ENCODE assay signal across 12 mouse cellular contexts in the genomic region with DNA sequence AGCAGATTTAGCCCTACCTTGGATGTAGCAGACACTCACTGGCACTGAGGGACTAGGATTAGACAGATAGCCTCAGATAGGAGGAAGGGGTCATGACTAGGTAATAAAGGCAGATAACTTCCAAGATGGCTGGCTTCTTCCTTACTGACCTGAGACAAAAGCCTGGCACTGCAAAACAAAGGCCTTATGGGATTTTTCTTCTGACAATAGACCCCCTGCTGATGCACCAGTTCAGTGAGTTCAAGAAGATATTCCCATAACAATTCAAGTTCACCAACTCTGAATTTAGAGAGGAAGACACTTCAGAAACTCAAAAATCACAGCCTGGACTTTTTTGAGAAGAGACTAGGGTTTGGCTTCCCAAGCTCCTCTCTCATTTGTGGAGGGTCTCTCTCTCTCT.
"Had no signal": no experiment of that assay in that cellular context is flagged by ENCODE, and none has a peak within 500 bp of the region (broad histone marks: within the 10 kb centered on the region; RNA-seq: fewer than 3 reads in every experiment).

No protein-coding gene starts in this region.

- DNase-seq: liver, postnatal 0 days; lung, embryonic 14.5 days; lung, postnatal 10 days; lung, postnatal 4 days; midbrain, embryonic 14.5 days; right cerebral cortex, adult 18-20 months; right cerebral cortex, postnatal 25 days; right cerebral cortex, postnatal 4 days; spleen, adult 18-20 months; thymus, adult 2 months; thymus, postnatal 14 days; thymus, postnatal 36 days had no signal
